Mouse (Mus musculus): ENCODE measurements around the gene Agbl4.
"Not testable (repeated sequence)": the region's sequence is repeated elsewhere in the genome, so short reads cannot be mapped to it uniquely, and the experiment has no call there.

Gene Agbl4

GRCm38 (mm10) chr4:110916565-110916964, 519.1 kb downstream of the Agbl4 start:
- no peak for DNase-seq (ENCODE audit: low read depth)

DNA sequence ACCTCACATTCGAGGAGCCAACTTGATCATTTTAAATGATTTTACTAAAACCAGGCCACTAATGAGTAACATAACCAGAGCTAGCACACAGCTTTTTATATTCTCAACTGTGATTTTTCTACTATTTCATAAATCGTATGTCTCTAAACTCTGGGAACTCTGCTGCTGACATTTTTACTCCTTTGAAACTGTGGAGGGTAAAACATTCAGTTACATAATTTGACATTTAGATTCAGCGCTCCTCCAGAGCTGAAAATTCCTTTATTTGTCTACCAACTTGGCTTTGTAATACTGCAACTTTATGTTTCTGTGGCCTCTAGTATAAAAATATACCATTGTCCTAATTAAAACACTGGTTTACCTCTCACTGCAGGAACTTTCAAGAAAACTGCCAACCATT, 523.6 kb downstream of the Agbl4 start:
- DNase-seq (ENCODE audit: low read depth) = no peak

GRCm38 (mm10) chr4:111001641-111002040, 604.2 kb downstream of the Agbl4 start:
- DNase-seq (ENCODE audit: low read depth) = no peak

- DNase-seq (ENCODE audit: low read depth) = no peak
Measured at GRCm38 (mm10) chr4:111004719-111005479, 607.4 kb downstream of the Agbl4 start.

DNA sequence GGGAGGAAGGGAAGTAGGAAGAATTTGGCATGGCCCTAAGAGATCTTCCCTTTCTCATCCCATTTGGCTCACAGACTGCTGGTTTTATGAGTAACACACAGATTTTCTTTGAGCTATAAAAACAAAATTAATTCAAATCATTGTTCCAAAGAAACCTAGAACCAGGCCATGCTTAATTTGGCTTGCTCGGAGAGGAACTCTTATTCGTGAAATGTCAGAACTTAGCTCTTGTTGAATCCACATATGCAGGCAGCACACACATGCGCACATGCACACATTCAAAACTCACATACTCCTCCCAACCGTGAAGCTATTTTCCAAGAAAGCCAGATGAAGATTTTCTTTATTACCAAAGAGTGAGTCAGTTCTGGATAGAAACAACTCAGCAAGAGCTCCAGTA, 621.9 kb downstream of the Agbl4 start:
- DNase-seq (ENCODE audit: low read depth) = no peak

DNA sequence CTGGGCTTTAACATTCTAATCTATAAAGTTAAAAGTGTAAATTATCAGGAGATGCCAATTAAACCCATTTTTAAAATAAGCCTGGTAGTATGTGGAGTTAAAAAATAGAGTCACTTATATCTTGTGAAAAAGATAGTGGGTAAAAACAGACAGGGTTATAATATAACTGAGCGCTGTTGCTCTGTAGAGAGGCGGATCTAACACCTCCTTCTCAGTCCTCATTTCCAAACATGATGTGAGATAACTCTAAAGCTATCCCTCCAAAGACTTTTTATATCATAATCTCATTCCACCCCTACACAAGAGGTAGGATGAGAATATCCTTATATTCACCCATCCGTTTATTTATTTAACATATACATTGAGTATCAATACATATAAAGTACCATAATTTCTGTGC, 669.9 kb downstream of the Agbl4 start:
- no peak for DNase-seq (ENCODE audit: low read depth)

DNA sequence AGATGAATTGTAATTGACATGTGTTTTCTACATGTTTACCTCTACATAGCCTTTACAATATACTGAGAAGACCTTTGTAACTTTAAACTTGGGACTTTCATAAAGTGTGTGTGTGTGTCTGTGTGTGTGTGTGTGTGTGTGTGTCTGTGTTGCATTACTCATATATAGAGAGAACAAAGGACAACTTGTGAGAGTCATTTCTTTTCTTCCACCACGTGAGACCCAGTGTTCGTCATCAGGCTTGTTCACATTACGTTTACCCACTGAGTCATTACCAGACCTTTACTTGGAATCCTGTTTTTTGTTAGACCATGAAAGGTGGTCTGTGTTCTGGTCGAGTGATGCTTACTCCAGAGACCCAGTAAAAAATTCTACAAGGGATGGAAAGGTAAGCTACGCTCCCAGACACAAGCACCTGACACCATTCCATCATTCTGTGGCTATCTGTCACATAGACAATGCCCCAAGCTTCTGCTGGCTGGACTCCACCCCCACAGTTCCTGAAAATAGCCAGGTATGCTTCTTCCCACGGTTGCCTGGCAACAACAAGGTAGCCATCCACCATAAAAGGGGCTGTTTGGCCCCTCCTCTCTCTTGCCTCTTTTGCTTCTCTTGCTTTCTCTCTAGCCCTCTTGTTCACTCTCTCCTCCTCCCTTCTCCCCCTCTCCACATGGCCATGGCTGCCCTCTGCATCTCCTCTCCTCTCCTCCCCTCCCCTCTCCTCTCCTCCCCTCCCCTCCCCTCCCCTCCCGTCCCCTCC, 676.5 kb downstream of the Agbl4 start:
- no peak for DNase-seq (ENCODE audit: low read depth)

GRCm38 (mm10) chr4:111074701-111075154, 677.3 kb downstream of the Agbl4 start:
- no peak for DNase-seq (ENCODE audit: low read depth)

DNA sequence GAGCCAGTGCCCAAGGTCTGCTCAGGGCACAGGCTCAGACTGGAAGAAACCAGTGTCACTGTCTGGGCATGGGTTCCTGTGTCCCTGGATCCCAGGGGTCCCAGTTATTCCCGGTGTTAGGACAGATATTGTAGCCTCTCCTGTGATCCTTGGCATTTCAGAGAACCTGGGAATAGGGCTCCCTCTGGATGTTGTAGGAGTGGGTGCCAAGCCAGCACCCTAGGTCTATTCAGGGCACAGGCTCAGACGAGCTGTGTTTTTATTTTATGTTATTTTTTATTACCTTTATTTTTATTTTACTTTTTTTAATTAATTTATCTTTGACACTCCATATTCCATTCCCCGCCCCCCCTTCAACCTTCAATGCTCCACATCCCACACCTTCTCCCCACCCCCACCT, 680.3 kb downstream of the Agbl4 start:
- no peak for DNase-seq (ENCODE audit: low read depth)

DNA sequence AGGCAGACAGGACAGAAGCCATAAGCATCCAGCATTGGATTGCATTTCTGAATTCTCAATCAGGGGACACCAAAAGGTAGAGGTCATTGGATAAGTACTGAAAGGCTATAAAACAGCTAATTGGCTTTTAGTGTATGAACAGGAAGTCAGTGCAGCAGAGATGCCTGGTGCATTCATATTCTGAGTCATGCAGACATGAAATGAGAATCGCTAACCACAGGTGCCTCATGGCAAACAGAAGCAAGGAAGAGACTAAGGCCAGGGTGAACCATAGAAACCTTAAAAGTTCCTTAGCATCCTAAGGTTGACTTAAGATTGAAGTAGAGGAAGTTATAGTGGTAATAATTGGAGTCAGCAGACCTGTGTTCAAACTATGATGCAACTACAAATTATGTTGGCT, 687.9 kb downstream of the Agbl4 start:
- DNase-seq (ENCODE audit: low read depth) = no peak

DNA sequence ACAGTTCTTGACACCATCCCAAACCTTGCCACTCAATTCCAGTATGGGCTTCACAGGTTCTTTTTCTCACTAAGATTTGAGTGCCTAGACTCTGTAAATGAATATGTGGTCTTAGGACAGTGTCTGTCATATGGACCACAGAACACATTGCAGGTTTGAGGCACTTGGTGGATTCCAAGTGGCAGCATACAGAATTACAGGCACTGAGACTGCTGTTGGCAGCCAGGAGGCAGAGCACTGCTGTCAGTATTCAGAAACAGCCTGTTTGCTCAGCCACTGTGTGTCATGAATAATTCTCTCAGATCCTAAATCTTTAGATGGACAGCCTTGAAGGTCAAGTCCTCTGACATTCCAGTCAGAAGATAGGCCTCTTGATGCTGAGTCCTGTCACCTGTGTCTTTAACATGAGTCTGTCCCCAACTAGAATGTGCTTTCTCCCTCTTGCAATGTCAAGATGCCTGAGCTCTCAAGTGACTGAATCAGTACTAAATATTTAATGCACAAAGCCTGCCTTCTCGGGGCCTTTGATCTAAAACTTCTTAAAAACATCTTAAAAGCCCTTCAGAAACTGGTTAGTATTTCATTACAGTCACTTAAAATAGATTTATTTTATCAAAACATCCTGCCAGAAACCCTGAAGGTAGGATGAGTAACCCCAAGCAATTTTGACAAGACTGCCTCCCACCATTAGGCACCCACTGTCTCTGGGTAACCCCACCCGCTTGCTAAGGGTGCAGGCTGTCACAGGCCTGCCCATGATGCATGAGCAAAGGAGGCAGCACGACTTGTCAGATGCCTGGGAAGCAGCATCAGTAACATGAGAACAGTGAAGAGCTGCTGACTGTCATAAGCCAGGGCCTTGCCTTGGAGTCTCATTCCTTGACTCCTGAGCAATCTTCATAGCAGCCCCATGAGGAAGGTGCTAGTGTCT, 739.0 kb downstream of the Agbl4 start:
- no peak for DNase-seq (ENCODE audit: low read depth)

DNA sequence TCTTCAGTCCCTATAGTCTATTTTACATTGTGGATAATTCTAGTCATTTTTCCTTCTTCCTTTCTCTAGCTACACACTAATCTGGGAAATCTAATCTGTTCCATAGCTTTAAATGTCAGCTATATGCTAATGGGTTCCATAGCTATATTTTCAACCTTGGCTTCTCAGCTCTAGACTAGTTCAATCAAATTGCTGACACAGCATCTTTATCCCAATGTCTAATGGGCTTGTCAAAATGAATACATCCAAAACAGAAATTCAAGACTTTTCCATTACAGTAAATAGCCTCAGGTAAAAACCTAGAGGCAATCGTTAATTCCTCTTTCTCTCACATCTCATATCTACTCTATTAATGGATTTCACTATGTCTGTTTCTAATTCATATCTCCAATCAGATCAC, 750.3 kb downstream of the Agbl4 start:
- DNase-seq (ENCODE audit: low read depth) = no peak

DNA sequence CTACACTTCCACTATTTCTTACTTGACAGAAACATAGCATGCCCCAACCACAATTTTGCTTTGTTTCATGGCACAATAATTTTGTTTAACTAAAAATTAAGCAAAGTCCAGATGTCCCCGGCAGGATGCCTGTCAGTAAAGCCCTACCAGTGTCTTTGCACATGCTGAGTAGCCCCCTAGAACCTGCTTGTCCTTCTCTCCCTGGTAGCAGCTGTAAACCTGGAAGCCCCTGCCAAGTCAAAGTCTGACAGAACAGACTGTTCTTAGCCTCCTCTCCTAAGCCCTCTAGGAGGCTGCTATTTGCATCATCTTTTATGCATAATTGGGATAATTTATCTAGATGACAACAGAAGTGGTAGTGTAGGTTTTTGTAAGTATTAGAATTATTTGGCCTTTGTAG, 758.4 kb downstream of the Agbl4 start:
- DNase-seq (ENCODE audit: low read depth) = no peak

GRCm38 (mm10) chr4:111181478-111181877, 784.0 kb downstream of the Agbl4 start:
- DNase-seq (ENCODE audit: low read depth) = no peak

DNA sequence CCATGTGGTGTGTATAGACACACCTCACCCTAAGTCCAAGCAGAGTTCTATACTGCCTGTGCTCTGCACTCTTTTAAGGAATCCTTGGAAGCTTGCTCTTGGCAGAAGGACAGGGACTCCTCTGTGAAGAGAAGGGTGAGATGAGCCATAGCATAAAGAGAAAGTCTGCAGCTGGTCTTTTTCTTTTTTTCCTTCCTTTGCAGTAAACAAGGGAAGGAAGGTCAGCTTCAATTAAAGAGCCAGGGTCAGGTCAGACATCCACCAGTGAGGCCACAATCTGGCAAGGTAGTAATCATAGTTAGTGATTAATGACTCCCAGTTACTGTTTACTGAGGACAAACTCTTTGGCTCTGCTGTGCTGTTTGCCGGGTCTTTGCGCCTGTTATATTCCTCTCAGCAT, 802.6 kb downstream of the Agbl4 start:
- no peak for DNase-seq (ENCODE audit: low read depth)

GRCm38 (mm10) chr4:111215191-111215762, 817.8 kb downstream of the Agbl4 start:
- DNase-seq (ENCODE audit: low read depth) = no peak

DNA sequence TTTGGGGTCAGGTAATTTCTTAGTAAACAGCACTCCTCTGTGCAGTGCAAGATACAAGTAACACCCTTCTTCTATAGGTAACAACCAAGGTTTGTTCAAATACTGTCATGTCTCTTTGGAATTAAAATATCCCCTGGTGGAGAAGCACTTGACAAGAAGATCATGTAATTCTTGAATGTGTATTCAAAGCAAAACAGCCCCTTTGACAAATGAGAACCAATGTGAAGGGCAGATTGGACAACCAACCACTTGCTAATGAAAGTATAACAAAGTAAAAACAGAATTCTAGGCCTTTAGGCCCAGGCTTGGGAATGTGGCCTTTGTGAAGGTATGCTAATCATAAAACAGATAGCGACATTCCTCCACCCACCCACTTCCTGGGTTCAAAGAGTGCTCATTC, 821.6 kb downstream of the Agbl4 start:
- not testable (repeated sequence) for DNase-seq (ENCODE audit: low read depth)

GRCm38 (mm10) chr4:111219543-111219942, 822.1 kb downstream of the Agbl4 start:
- DNase-seq (ENCODE audit: low read depth) = not testable (repeated sequence)

DNA sequence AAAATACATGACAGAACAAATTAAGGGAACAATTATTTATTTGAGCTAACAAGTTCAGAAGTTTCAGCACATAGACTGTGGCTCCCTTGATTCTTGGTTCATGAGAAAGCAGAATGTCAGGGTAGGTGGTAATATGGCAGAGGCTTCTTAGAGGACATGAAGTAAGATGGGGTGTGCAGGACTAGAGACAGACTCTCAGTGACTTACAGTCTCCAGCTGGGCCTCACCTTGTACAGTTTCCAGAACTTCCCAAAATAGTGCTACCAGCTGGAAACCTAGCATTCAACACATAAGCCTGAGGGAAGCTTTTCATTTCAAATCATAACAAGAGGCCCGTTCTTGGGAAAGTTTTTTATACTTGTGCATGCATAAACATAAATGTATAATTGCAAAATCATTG, 836.4 kb downstream of the Agbl4 start:
- DNase-seq (ENCODE audit: low read depth) = no peak

DNA sequence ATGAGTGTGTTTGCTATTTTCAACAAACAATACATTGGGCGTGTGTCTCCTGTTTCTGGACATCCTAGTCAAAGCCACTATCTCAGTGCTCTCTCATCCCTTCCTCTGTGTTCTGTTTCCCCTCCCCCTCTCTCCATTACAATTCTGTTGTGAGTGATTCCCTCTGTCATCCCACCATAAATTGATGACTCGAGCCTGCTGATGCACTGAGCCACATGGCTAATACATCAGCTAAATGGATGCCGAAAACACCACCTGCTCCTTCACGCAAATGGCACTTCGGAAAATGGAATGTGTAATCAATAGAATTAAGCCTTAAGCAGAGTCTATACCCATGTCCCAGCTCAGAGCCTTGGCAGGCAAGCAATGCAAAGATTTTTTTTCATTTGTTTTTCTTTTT, 854.5 kb downstream of the Agbl4 start:
- no peak for DNase-seq (ENCODE audit: low read depth)

GRCm38 (mm10) chr4:111255499-111255898, 858.0 kb downstream of the Agbl4 start:
- no peak for DNase-seq (ENCODE audit: low read depth)

- DNase-seq (ENCODE audit: low read depth) = no peak
Measured at GRCm38 (mm10) chr4:111256931-111257330, 859.5 kb downstream of the Agbl4 start.

All from NIH3T3 (cell line).